19 mouse cellular contexts compared by ENCODE assay signal in the genomic region with DNA sequence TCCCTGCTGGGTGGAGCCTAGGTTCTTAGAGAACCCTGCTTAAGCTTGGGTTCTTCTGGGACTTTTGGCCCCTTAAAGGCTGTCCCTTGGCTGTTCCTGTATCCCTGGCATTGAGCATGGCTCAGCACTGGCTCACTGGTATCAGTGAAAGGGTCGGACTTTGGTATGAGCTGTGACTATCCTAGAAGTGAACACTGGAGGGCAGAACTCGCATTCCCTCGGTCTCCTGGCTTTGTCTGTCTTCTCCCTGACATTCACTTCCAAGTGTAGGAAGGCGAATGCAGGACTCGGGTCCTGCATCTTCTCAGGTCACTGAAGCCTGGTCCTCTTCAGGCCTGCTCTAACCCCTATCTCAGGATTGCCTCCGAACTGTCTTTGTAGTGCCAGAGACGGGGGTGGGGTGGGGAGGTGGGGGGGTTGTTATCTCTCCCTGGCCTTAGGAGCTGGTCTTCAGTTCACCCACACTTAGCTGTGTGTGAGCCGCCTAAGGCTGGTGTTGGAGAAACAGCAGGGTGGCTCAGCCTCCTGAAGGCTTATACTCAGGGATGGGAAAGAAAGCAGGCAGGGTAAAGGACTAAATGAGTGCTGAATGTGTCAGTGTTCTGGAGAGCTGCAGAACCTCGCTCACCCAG. TPM values are rescaled to one million over a fixed set of nuclear protein-coding genes. Genes with fewer than 3 reads are reported as not detected.
DNase-seq lines count a peak whose midpoint lies in the region; ATAC-seq and TF ChIP-seq lines count a peak whose summit lies in the region.
"Had no signal": no experiment of that assay in that cellular context is flagged by ENCODE, and none has a peak within 500 bp of the region (broad histone marks: within the 10 kb centered on the region; RNA-seq: fewer than 3 reads in every experiment).

No protein-coding gene starts in this region.

- DNase-seq in heart, postnatal 4 days: peak; percentile 14
- DNase-seq in heart, adult 18-20 months: no peak
- no peak for DNase-seq in midbrain, postnatal 0 days (ENCODE audit: low spot score)
- DNase-seq in midbrain, embryonic 11.5 days (ENCODE audit: low spot score, missing footprints): no peak
- peak; percentile 25 for DNase-seq in yolk sac, embryonic 10.5 days (ENCODE audit: low spot score)
- DNase-seq: adrenal gland, postnatal 10 days; cerebellum, postnatal 25 days; gastrocnemius, postnatal 25 days; lung, postnatal 10 days; right cerebral cortex, postnatal 14 days had no signal

- H3K4me2 ChIP-seq in midbrain, postnatal 0 days (ENCODE audit: low read depth, low read length, poor library complexity, severe bottlenecking): no peak overlapping the region
- no peak overlapping the region for H3K4me2 ChIP-seq in midbrain, embryonic 11.5 days
- H3K4me2 ChIP-seq in intestine, embryonic 16.5 days (ENCODE audit: low read depth, low read length): no peak overlapping the region
- H3K4me2 ChIP-seq in forebrain, embryonic 16.5 days (ENCODE audit: low read length): no peak overlapping the region
- H3K4me2 ChIP-seq: embryonic facial prominence, embryonic 15.5 days; forebrain, embryonic 13.5 days; heart, embryonic 15.5 days; kidney, embryonic 15.5 days; limb, embryonic 13.5 days; midbrain, embryonic 13.5 days had no signal

- ATAC-seq in midbrain, postnatal 0 days (ENCODE audit: low FRiP score): no peak
- ATAC-seq in midbrain, embryonic 11.5 days (ENCODE audit: low FRiP score): no peak
- ATAC-seq in intestine, embryonic 16.5 days: peak; percentile 42
- no peak for ATAC-seq in forebrain, embryonic 16.5 days
- ATAC-seq: forebrain, embryonic 13.5 days; hindbrain, embryonic 16.5 days; midbrain, embryonic 13.5 days had no signal

- no peak overlapping the region for H3K9ac ChIP-seq in midbrain, postnatal 0 days (replicated peaks; ENCODE audit: low read length, poor library complexity, severe bottlenecking)
- H3K9ac ChIP-seq in midbrain, embryonic 11.5 days (ENCODE audit: low read length): no peak overlapping the region
- no peak overlapping the region for H3K9ac ChIP-seq in intestine, embryonic 16.5 days (ENCODE audit: low read depth, low read length)
- no peak overlapping the region for H3K9ac ChIP-seq in forebrain, embryonic 16.5 days (replicated peaks; ENCODE audit: low read depth, low read length)
- H3K9ac ChIP-seq: embryonic facial prominence, embryonic 15.5 days; forebrain, embryonic 13.5 days; heart, embryonic 15.5 days; kidney, embryonic 15.5 days; limb, embryonic 13.5 days; midbrain, embryonic 13.5 days had no signal

- WGBS in midbrain, postnatal 0 days: 71% methylated on average over 9 of the region's 9 CpGs
- WGBS in midbrain, embryonic 11.5 days: 69% methylated on average over 9 of the region's 9 CpGs
- 72% methylated on average over 9 of the region's 9 CpGs for WGBS in intestine, embryonic 16.5 days
- WGBS in forebrain, embryonic 16.5 days: 74% methylated on average over 9 of the region's 9 CpGs

- H3K27ac ChIP-seq in midbrain, postnatal 0 days (ENCODE audit: low read depth, low read length): no peak overlapping the region
- H3K27ac ChIP-seq in midbrain, embryonic 11.5 days (ENCODE audit: low read depth, low read length): no peak overlapping the region
- H3K27ac ChIP-seq in intestine, embryonic 16.5 days (ENCODE audit: low read length): no peak overlapping the region
- no peak overlapping the region for H3K27ac ChIP-seq in forebrain, embryonic 16.5 days (ENCODE audit: low read length)
- H3K27ac ChIP-seq: embryonic facial prominence, embryonic 15.5 days; forebrain, embryonic 13.5 days; heart, embryonic 15.5 days; kidney, embryonic 15.5 days; limb, embryonic 13.5 days; midbrain, embryonic 13.5 days had no signal

- TF ChIP-seq CTCF in midbrain, postnatal 0 days (IDR thresholded peaks at IDR 0.05): peak; percentile 25

- H3K4me3 ChIP-seq in midbrain, postnatal 0 days (ENCODE audit: low read depth, low read length): no peak overlapping the region
- no peak overlapping the region for H3K4me3 ChIP-seq in midbrain, embryonic 11.5 days (ENCODE audit: low read depth, low read length)
- no peak overlapping the region for H3K4me3 ChIP-seq in intestine, embryonic 16.5 days (ENCODE audit: low read length)
- H3K4me3 ChIP-seq in forebrain, embryonic 16.5 days (replicated peaks; ENCODE audit: low read length): no peak overlapping the region
- H3K4me3 ChIP-seq: embryonic facial prominence, embryonic 15.5 days; forebrain, embryonic 13.5 days; heart, embryonic 15.5 days; kidney, embryonic 15.5 days; limb, embryonic 13.5 days; midbrain, embryonic 13.5 days had no signal

- H3K27me3 ChIP-seq in midbrain, postnatal 0 days (ENCODE audit: insufficient read depth, low read length): no peaks in the 10 kb centered on the region
- no peaks in the 10 kb centered on the region for H3K27me3 ChIP-seq in midbrain, embryonic 11.5 days (ENCODE audit: control insufficient read depth, insufficient read depth, low read length)
- no peaks in the 10 kb centered on the region for H3K27me3 ChIP-seq in intestine, embryonic 16.5 days (replicated peaks; ENCODE audit: control insufficient read depth, insufficient read depth, low read length)
- no peaks in the 10 kb centered on the region for H3K27me3 ChIP-seq in forebrain, embryonic 16.5 days (replicated peaks; ENCODE audit: control insufficient read depth, insufficient read depth, low read length)
- H3K27me3 ChIP-seq: embryonic facial prominence, embryonic 15.5 days; forebrain, embryonic 13.5 days; heart, embryonic 15.5 days; kidney, embryonic 15.5 days; limb, embryonic 13.5 days; midbrain, embryonic 13.5 days had no signal

- H3K36me3 ChIP-seq in midbrain, postnatal 0 days (ENCODE audit: insufficient read depth, low read length): peaks cover 49% of the 10 kb centered on the region
- peaks cover 11% of the 10 kb centered on the region; the same call in 1 of the 2 replicates for H3K36me3 ChIP-seq in midbrain, embryonic 11.5 days (ENCODE audit: control insufficient read depth, insufficient read depth, low read length)
- H3K36me3 ChIP-seq in intestine, embryonic 16.5 days (ENCODE audit: control insufficient read depth, insufficient read depth, low read length): peaks cover 3% of the 10 kb centered on the region
- H3K36me3 ChIP-seq in forebrain, embryonic 16.5 days (ENCODE audit: control insufficient read depth, insufficient read depth): 0 out of 2 replicates have a peak, but pooled peaks cover 12% of the 10 kb centered on the region

- no peaks in the 10 kb centered on the region for H3K4me1 ChIP-seq in midbrain, postnatal 0 days (ENCODE audit: insufficient read depth, low read length)
- no peaks in the 10 kb centered on the region for H3K4me1 ChIP-seq in midbrain, embryonic 11.5 days (ENCODE audit: control insufficient read depth, insufficient read depth, low read length)
- H3K4me1 ChIP-seq in intestine, embryonic 16.5 days (ENCODE audit: control insufficient read depth, insufficient read depth, low read length): peaks cover 5% of the 10 kb centered on the region; the same call in 1 of the 2 replicates
- H3K4me1 ChIP-seq in forebrain, embryonic 16.5 days (replicated peaks; ENCODE audit: control insufficient read depth, insufficient read depth, low read length): no peaks in the 10 kb centered on the region
- H3K4me1 ChIP-seq: embryonic facial prominence, embryonic 15.5 days; forebrain, embryonic 13.5 days; heart, embryonic 15.5 days; limb, embryonic 13.5 days; midbrain, embryonic 13.5 days had no signal

- no peaks in the 10 kb centered on the region for H3K9me3 ChIP-seq in midbrain, postnatal 0 days (ENCODE audit: low read length)
- H3K9me3 ChIP-seq in midbrain, embryonic 11.5 days (ENCODE audit: control insufficient read depth, low read length): no peaks in the 10 kb centered on the region
- no peaks in the 10 kb centered on the region for H3K9me3 ChIP-seq in intestine, embryonic 16.5 days (ENCODE audit: control insufficient read depth, low read length)
- no peaks in the 10 kb centered on the region for H3K9me3 ChIP-seq in forebrain, embryonic 16.5 days (ENCODE audit: control insufficient read depth, low read length)
- H3K9me3 ChIP-seq: embryonic facial prominence, embryonic 15.5 days; forebrain, embryonic 13.5 days; heart, embryonic 15.5 days; kidney, embryonic 15.5 days; limb, embryonic 13.5 days; midbrain, embryonic 13.5 days had no signal

RNA-seq across cellular contexts. Expression of gene Ankrd61, which starts 5.1 kb away (rescaled TPM):
- under 1 TPM in 1 of 2 experiments, not detected in 1; 0.24 TPM for total RNA-seq in heart, postnatal 4 days (2021)
- not detected for total RNA-seq in heart, adult 18-20 months (2021)
- total RNA-seq in midbrain, postnatal 0 days (2014; rRNA removed): not detected in 2 replicates
- 0.21 and 0.26 TPM in 2 replicates for polyA plus RNA-seq in midbrain, postnatal 0 days (2015; fragmentation: Nextera tagmentation; extraction: Ambion mirVana)
- 0.12 and 0.17 TPM in 2 replicates for polyA plus RNA-seq in midbrain, embryonic 11.5 days (2014; fragmentation: Nextera tagmentation; extraction: Ambion mirVana)
- 0.12 and 0.15 TPM in 2 replicates for polyA plus RNA-seq in intestine, embryonic 16.5 days (2015; fragmentation: Nextera tagmentation; extraction: Ambion mirVana)
- polyA plus RNA-seq in forebrain, embryonic 16.5 days (2015; fragmentation: Nextera tagmentation; extraction: Ambion mirVana): 0.17 and 0.72 TPM in 2 replicates
- total RNA-seq: adrenal gland, postnatal 10 days; gastrocnemius, postnatal 25 days had no signal

RNA-seq across cellular contexts. Expression of gene Aimp2, which starts 17.3 kb away (rescaled TPM):
- total RNA-seq in heart, postnatal 4 days (2021): 10 to 100 TPM; 43.6 to 45.8 TPM
- 10 to 100 TPM; 32.2 to 33.4 TPM for total RNA-seq in heart, adult 18-20 months (2021)
- 52.9 and 64.0 TPM in 2 replicates for total RNA-seq in midbrain, postnatal 0 days (2014; rRNA removed)
- 68.4 and 74.7 TPM in 2 replicates for polyA plus RNA-seq in midbrain, postnatal 0 days (2015; fragmentation: Nextera tagmentation; extraction: Ambion mirVana)
- 99.5 and 101 TPM in 2 replicates for polyA plus RNA-seq in midbrain, embryonic 11.5 days (2014; fragmentation: Nextera tagmentation; extraction: Ambion mirVana)
- 123 and 135 TPM in 2 replicates for polyA plus RNA-seq in intestine, embryonic 16.5 days (2015; fragmentation: Nextera tagmentation; extraction: Ambion mirVana)
- 97.9 and 99.5 TPM in 2 replicates for polyA plus RNA-seq in forebrain, embryonic 16.5 days (2015; fragmentation: Nextera tagmentation; extraction: Ambion mirVana)

RNA-seq across cellular contexts. Expression of gene Pms2, which starts 17.4 kb away (rescaled TPM):
- 10 to 100 TPM; 12.1 to 12.7 TPM for total RNA-seq in heart, postnatal 4 days (2021)
- 1 to 10 TPM; 2.9 to 3.6 TPM for total RNA-seq in heart, adult 18-20 months (2021)
- 14.0 and 20.2 TPM in 2 replicates for total RNA-seq in midbrain, postnatal 0 days (2014; rRNA removed)
- 20.2 and 24.8 TPM in 2 replicates for polyA plus RNA-seq in midbrain, postnatal 0 days (2015; fragmentation: Nextera tagmentation; extraction: Ambion mirVana)
- polyA plus RNA-seq in midbrain, embryonic 11.5 days (2014; fragmentation: Nextera tagmentation; extraction: Ambion mirVana): 35.6 and 37.1 TPM in 2 replicates
- 18.2 and 20.6 TPM in 2 replicates for polyA plus RNA-seq in intestine, embryonic 16.5 days (2015; fragmentation: Nextera tagmentation; extraction: Ambion mirVana)
- 27.8 and 33.0 TPM in 2 replicates for polyA plus RNA-seq in forebrain, embryonic 16.5 days (2015; fragmentation: Nextera tagmentation; extraction: Ambion mirVana)

RNA-seq across cellular contexts. Expression of gene Gm42421, which starts 35.6 kb away (rescaled TPM):
- 1 to 10 TPM in 1 of 2 experiments, under 1 TPM in 1; 0.74 to 1.0 TPM for total RNA-seq in heart, postnatal 4 days (2021)
- not detected for total RNA-seq in heart, adult 18-20 months (2021)
- total RNA-seq in midbrain, postnatal 0 days (2014; rRNA removed): 0.76 TPM in 1 of 2 replicates, not detected in the other
- 1.1 and 2.4 TPM in 2 replicates for polyA plus RNA-seq in midbrain, postnatal 0 days (2015; fragmentation: Nextera tagmentation; extraction: Ambion mirVana)
- 1.2 and 1.3 TPM in 2 replicates for polyA plus RNA-seq in midbrain, embryonic 11.5 days (2014; fragmentation: Nextera tagmentation; extraction: Ambion mirVana)
- 0.47 and 0.71 TPM in 2 replicates for polyA plus RNA-seq in intestine, embryonic 16.5 days (2015; fragmentation: Nextera tagmentation; extraction: Ambion mirVana)
- 0.90 and 1.6 TPM in 2 replicates for polyA plus RNA-seq in forebrain, embryonic 16.5 days (2015; fragmentation: Nextera tagmentation; extraction: Ambion mirVana)
- total RNA-seq: adrenal gland, postnatal 10 days; gastrocnemius, postnatal 25 days had no signal

RNA-seq across cellular contexts. Expression of gene Rsph10b, which starts 40.5 kb away (rescaled TPM):
- under 1 TPM; 0.33 to 0.38 TPM for total RNA-seq in heart, postnatal 4 days (2021)
- under 1 TPM; 0.22 to 0.90 TPM for total RNA-seq in heart, adult 18-20 months (2021)
- 4.1 and 5.8 TPM in 2 replicates for total RNA-seq in midbrain, postnatal 0 days (2014; rRNA removed)
- 4.2 and 6.8 TPM in 2 replicates for polyA plus RNA-seq in midbrain, postnatal 0 days (2015; fragmentation: Nextera tagmentation; extraction: Ambion mirVana)
- polyA plus RNA-seq in midbrain, embryonic 11.5 days (2014; fragmentation: Nextera tagmentation; extraction: Ambion mirVana): 0.47 and 0.56 TPM in 2 replicates
- polyA plus RNA-seq in intestine, embryonic 16.5 days (2015; fragmentation: Nextera tagmentation; extraction: Ambion mirVana): 0.22 and 0.87 TPM in 2 replicates
- 2.3 and 4.1 TPM in 2 replicates for polyA plus RNA-seq in forebrain, embryonic 16.5 days (2015; fragmentation: Nextera tagmentation; extraction: Ambion mirVana)

Comparison
In these comparisons a context has a peak if more than half of its experiments do, and no peak if none do; other contexts are left out.
1. DNase-seq: peak in heart, postnatal 4 days (single experiment) and yolk sac, embryonic 10.5 days (single experiment); none in heart, adult 18-20 months (0 of 2), midbrain, postnatal 0 days (single experiment) and midbrain, embryonic 11.5 days (single experiment).